Mouse (Mus musculus) testis, adult 2 months (tissue): ENCODE measurements at regions not wholly inside any gene's neighbourhood (a gene's known extent, or its start where the extent isn't known, plus 50 kb on each side); places are given as distances from the start of the nearest gene placed in this dataset.
A peak's percentile ranks its signal among the peaks of the same experiment; 100 is the strongest.

Experiments used
- H3K27ac ChIP-seq: fragments of 200-500 bp; 2 replicates; pipeline ENCODE4 v1.5.1; 2012; ENCODE audit warnings: low read depth, low read length; ENCODE audit not compliant: control insufficient read depth, insufficient read depth
- H3K27me3 ChIP-seq: fragments of 200-500 bp; 2 replicates; pipeline ENCODE4 v1.6.1; 2012; ENCODE audit warnings: mild to moderate bottlenecking, low read length, moderate library complexity; ENCODE audit not compliant: control insufficient read depth, insufficient read depth
- H3K36me3 ChIP-seq: fragments of 200-500 bp; 2 replicates; pipeline ENCODE4 v1.6.1; 2012; ENCODE audit warnings: mild to moderate bottlenecking, low read length; ENCODE audit not compliant: control insufficient read depth, insufficient read depth
- H3K4me1 ChIP-seq: fragments of 200-500 bp; 2 replicates; pipeline ENCODE4 v1.6.1; 2012; ENCODE audit warnings: low read length; ENCODE audit not compliant: control insufficient read depth, insufficient read depth
- H3K4me3 ChIP-seq: fragments of 200-500 bp; 2 replicates; pipeline ENCODE4 v1.5.1; 2012; ENCODE audit warnings: low read depth, mild to moderate bottlenecking, low read length, moderate library complexity, mixed read lengths; ENCODE audit not compliant: control insufficient read depth
- CTCF ChIP-seq: fragments of 200-500 bp; IDR thresholded peaks from 2 replicates; pipeline ENCODE4 v1.5.1; 2012; ENCODE audit warnings: low read depth, mild to moderate bottlenecking, inconsistent platforms, low read length, moderate library complexity; ENCODE audit not compliant: control insufficient read depth, insufficient read depth, insufficient replicate concordance
- POLR2A ChIP-seq: fragments of 200-500 bp; IDR thresholded peaks from 2 replicates; pipeline ENCODE4 v1.6.1; 2012; ENCODE audit warnings: low read depth, mild to moderate bottlenecking, inconsistent platforms, low read length, moderate library complexity; ENCODE audit not compliant: control insufficient read depth

DNA sequence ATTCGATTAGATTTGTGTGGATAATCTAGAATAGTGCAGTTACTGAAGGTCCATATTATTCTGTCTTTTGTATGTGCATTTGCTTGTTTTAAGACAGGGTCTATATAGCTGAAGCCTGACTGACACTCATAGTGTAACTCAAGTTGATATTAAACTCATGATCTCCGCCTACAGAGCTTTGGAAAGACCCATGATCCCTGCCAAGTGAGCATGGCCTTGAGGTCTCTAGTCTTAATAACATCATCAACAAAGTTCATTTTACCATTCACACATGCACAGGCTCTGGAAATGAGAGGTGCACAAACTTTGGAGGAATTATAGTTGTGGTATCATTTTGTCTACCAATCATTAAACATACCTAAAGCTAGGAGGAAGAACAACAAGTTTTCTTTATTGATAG, 412.4 kb upstream of the Adamts16 start:
- Histone ChIP-seq H3K27ac (no peak overlapping the region), H3K4me1 (no peaks in the 10 kb centered on the region)

DNA sequence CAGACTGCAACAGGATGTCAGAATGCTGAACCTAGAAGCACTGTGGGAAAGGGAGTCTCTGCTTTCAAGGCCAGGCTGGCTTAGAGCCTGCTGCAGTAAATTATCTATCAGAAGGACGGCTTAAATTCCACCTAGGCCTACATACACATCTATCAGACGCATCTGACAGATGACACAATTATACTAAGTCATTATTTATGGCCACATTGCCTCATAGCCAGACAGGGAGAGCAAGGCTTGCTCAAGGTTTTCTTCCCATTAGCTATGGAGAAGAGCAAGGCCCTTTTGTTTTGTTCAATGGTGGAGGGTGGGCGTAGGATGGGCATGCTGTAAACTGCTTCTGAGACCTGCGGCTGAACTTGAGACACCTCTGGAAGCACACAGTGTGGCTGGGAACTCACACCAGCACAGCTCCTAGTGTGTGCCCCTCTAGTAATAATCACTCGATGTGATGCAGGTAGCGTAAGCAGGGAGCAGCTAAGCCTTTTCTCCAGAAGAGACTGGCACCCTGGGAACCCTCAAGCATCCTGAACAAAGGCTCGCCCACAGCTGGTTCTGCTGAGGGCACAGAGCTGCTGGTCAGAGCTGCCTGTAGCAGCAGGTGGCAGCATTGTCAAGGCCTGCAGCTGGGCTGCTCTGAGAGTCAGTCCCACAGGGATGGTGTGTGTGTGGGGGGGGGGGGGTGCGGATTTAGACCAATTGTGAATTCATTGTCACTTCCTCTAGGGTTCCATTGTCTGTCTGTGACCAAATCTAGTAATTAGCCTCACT, 406.8 kb upstream of the Adamts16 start:
- Histone ChIP-seq H3K4me1 (no peaks in the 10 kb centered on the region), H3K36me3 (no peaks in the 10 kb centered on the region), H3K27me3 (no peaks in the 10 kb centered on the region), H3K27ac (no peak overlapping the region), H3K4me3 (no peak overlapping the region)
- TF ChIP-seq POLR2A (no peak), CTCF (peak; percentile 33; the same call in 1 of the 2 replicates)

More for the DNA sequence above, 412.4 kb upstream of the Adamts16 start:
- Histone ChIP-seq H3K36me3 (no peaks in the 10 kb centered on the region), H3K27me3 (no peaks in the 10 kb centered on the region), H3K4me3 (no peak overlapping the region)
- TF ChIP-seq CTCF, result no peak
- no peak for TF ChIP-seq POLR2A

DNA sequence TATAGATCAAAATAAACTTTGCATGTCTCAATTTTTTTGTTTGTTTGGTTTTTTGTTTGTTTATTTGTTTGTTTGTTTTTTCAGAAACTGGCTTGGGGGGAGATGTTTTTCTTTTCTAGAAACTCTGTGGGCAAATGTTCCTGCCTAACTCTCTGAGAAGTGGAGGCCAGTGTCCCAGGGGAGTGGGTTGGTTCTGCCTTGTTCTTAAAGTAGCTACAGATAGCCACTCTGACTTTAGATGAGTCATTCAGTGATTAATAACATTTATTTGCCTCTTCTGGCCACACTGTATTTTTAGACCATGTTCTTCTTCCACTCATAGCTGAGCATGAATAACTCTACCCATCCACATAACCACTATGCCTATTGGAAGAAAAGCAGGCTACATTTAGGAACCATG, 405.6 kb upstream of the Adamts16 start:
- Histone ChIP-seq H3K36me3 (no peaks in the 10 kb centered on the region), H3K27me3 (no peaks in the 10 kb centered on the region), H3K27ac (no peak overlapping the region), H3K4me1 (no peaks in the 10 kb centered on the region), H3K4me3 (no peak overlapping the region)
- TF ChIP-seq CTCF, result no peak
- no peak for TF ChIP-seq POLR2A

DNA sequence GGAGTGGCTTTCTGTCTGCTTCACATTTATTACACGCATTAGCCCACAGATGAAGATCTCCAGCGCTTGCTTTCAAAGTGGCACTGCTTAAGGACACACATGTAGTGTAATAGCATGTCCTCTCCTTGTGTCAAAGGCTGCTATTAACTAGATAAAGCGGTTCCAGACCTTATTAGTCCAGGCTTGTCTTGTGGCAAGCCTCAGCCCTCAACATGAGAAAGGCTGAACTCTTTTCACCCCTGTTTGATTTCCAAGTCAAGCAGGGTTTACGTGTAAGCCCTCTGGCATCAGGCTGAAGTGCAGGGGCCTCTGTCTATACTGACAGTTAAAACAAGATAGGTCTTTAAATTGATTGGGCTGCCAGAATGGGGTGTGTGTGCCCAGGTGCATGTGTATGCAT, 403.7 kb upstream of the Adamts16 start:
- Histone ChIP-seq H3K36me3 (no peaks in the 10 kb centered on the region), H3K27ac (no peak overlapping the region), H3K4me3 (no peak overlapping the region), H3K27me3 (no peaks in the 10 kb centered on the region), H3K4me1 (no peaks in the 10 kb centered on the region)
- TF ChIP-seq POLR2A, result no peak
- no peak for TF ChIP-seq CTCF

DNA sequence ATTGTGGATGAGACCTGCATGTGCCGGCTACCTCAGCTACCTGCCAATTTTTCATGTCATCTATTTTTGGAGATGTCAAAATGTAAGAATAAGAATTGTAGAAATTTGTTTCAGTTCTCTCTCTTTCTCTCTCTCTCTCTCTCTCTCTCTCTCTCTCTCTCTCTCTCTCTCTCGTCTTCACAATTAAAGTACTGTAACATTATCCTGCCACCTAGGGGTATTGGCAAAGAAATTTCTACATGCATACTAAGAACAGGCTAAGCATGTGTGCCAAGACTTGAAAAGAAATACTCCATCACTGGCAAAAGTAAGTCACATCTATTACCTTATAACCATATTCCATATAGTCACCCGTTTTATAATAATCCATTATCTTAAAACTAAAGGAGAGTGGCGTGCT, 398.2 kb upstream of the Adamts16 start:
- no peak overlapping the region for H3K27ac ChIP-seq
- no peaks in the 10 kb centered on the region for H3K4me1 ChIP-seq
- TF ChIP-seq CTCF (no peak), POLR2A (no peak)
- no peaks in the 10 kb centered on the region for H3K27me3 ChIP-seq
- no peak overlapping the region for H3K4me3 ChIP-seq
- no peaks in the 10 kb centered on the region for H3K36me3 ChIP-seq

DNA sequence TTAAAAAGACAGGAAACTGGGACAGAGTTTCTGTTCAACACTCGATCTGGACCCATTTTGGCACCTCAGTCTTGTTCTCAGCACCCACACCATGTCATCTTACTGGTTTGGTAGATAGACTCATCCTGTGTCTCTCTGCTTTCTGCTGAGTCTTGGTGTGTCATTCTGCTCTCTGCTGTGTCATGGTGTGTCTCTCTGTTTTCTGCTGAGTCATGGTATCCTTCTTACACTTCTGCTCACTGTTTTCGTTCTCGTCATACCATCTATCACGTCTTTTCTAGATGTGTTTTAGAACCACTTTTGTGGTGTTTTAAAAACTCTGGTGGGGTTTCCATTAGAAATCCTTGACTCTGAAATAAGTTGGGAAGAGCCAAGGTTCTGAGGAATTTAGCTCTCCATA, 393.7 kb upstream of the Adamts16 start:
- Histone ChIP-seq H3K4me1 (no peaks in the 10 kb centered on the region), H3K4me3 (no peak overlapping the region), H3K36me3 (no peaks in the 10 kb centered on the region), H3K27ac (no peak overlapping the region), H3K27me3 (no peaks in the 10 kb centered on the region)
- TF ChIP-seq CTCF (no peak), POLR2A (no peak)

DNA sequence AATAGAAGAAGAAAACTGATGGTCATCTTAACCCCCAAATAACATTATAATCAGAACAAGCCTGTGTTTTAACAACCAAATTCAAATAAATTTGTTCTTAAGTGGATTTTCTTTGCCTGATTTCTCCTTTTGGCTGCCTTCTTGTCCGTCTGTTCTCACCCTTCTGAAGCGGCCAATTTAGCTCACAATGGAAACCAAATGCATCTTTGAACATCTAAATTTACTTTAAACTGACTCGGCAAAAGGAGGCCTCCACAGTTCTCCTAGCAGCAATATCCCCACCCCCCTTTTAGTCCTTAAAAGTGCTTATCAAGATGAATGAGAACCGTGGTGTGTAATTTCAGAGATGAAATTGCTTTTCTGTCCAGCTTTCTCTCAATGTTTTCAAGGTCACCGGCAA, 389.6 kb upstream of the Adamts16 start:
- H3K4me3 ChIP-seq, result no peak overlapping the region
- H3K36me3 ChIP-seq, result no peaks in the 10 kb centered on the region
- TF ChIP-seq CTCF (no peak), POLR2A (no peak)
- no peaks in the 10 kb centered on the region for H3K27me3 ChIP-seq
- no peaks in the 10 kb centered on the region for H3K4me1 ChIP-seq
- no peak overlapping the region for H3K27ac ChIP-seq
